Mouse (Mus musculus): ENCODE data around the gene Rxfp2. TPM values are rescaled to one million over a fixed set of nuclear protein-coding genes. Genes with fewer than 3 reads are reported as not detected.

The Rxfp2 gene
- polyA plus RNA-seq, 1 experiment from 2014 or later: 0.34 TPM

- H3K9ac ChIP-seq: no peak overlapping the region
- no peaks in the 10 kb centered on the region for H3K36me3 ChIP-seq
- no peaks in the 10 kb centered on the region for H3K4me1 ChIP-seq (replicated peaks)
- H3K27me3 ChIP-seq: no peaks in the 10 kb centered on the region
- no peak for ATAC-seq (ENCODE audit: low FRiP score, low read depth)
- WGBS: 56% methylated on average over 7 of the region's 7 CpGs
- no peaks in the 10 kb centered on the region for H3K9me3 ChIP-seq
- H3K4me3 ChIP-seq: no peak overlapping the region
- H3K27ac ChIP-seq (replicated peaks): no peak overlapping the region
- H3K4me2 ChIP-seq: no peak overlapping the region
Observed at GRCm38 (mm10) chr5:150049946-150050345, 31.5 kb downstream of the Rxfp2 start.

- Histone ChIP-seq H3K4me1 (replicated peaks) (no peaks in the 10 kb centered on the region), H3K36me3 (no peaks in the 10 kb centered on the region), H3K4me3 (no peak overlapping the region), H3K9me3 (no peaks in the 10 kb centered on the region), H3K27me3 (no peaks in the 10 kb centered on the region), H3K4me2 (no peak overlapping the region), H3K27ac (replicated peaks) (no peak overlapping the region), H3K9ac (no peak overlapping the region)
- WGBS: 51% methylated on average over 5 of the region's 5 CpGs
- ATAC-seq (ENCODE audit: low FRiP score, low read depth): no peak
Observed at GRCm38 (mm10) chr5:150051828-150052227, 33.4 kb downstream of the Rxfp2 start.

GRCm38 (mm10) chr5:150053294-150053693, 34.8 kb downstream of the Rxfp2 start:
- no peak overlapping the region for H3K4me2 ChIP-seq
- no peaks in the 10 kb centered on the region for H3K4me1 ChIP-seq (replicated peaks)
- no peaks in the 10 kb centered on the region for H3K9me3 ChIP-seq
- ATAC-seq (ENCODE audit: low FRiP score, low read depth): no peak
- H3K27me3 ChIP-seq: no peaks in the 10 kb centered on the region
- no peaks in the 10 kb centered on the region for H3K36me3 ChIP-seq
- H3K27ac ChIP-seq (replicated peaks): no peak overlapping the region
- H3K4me3 ChIP-seq: no peak overlapping the region
- 93% methylated on average over 4 of the region's 4 CpGs for WGBS
- no peak overlapping the region for H3K9ac ChIP-seq

GRCm38 (mm10) chr5:150053956-150054355, 35.5 kb downstream of the Rxfp2 start:
- no peaks in the 10 kb centered on the region for H3K36me3 ChIP-seq
- no peak overlapping the region for H3K4me2 ChIP-seq
- H3K4me1 ChIP-seq (replicated peaks): no peaks in the 10 kb centered on the region
- WGBS: 91% methylated on average over 7 of the region's 7 CpGs
- H3K9ac ChIP-seq: no peak overlapping the region
- no peak overlapping the region for H3K4me3 ChIP-seq
- no peak overlapping the region for H3K27ac ChIP-seq (replicated peaks)
- no peaks in the 10 kb centered on the region for H3K27me3 ChIP-seq
- no peaks in the 10 kb centered on the region for H3K9me3 ChIP-seq
- ATAC-seq (ENCODE audit: low FRiP score, low read depth): no peak

GRCm38 (mm10) chr5:150055322-150055721, 36.8 kb downstream of the Rxfp2 start:
- H3K9ac ChIP-seq: no peak overlapping the region
- H3K36me3 ChIP-seq: no peaks in the 10 kb centered on the region
- ATAC-seq (ENCODE audit: low FRiP score, low read depth): no peak
- H3K4me3 ChIP-seq: no peak overlapping the region
- no peaks in the 10 kb centered on the region for H3K9me3 ChIP-seq
- 94% methylated on average over 1 of the region's 1 CpGs for WGBS
- H3K4me2 ChIP-seq: no peak overlapping the region
- H3K27ac ChIP-seq (replicated peaks): no peak overlapping the region
- no peaks in the 10 kb centered on the region for H3K27me3 ChIP-seq
- H3K4me1 ChIP-seq (replicated peaks): no peaks in the 10 kb centered on the region

- WGBS: 66% methylated on average over 5 of the region's 5 CpGs
- no peak overlapping the region for H3K4me3 ChIP-seq
- H3K4me1 ChIP-seq (replicated peaks): no peaks in the 10 kb centered on the region
- no peak overlapping the region for H3K27ac ChIP-seq (replicated peaks)
- no peak overlapping the region for H3K4me2 ChIP-seq
- no peaks in the 10 kb centered on the region for H3K36me3 ChIP-seq
- no peak overlapping the region for H3K9ac ChIP-seq
- H3K27me3 ChIP-seq: no peaks in the 10 kb centered on the region
- no peak for ATAC-seq (ENCODE audit: low FRiP score, low read depth)
- H3K9me3 ChIP-seq: no peaks in the 10 kb centered on the region
Observed at GRCm38 (mm10) chr5:150056056-150056455, 37.6 kb downstream of the Rxfp2 start.

DNA sequence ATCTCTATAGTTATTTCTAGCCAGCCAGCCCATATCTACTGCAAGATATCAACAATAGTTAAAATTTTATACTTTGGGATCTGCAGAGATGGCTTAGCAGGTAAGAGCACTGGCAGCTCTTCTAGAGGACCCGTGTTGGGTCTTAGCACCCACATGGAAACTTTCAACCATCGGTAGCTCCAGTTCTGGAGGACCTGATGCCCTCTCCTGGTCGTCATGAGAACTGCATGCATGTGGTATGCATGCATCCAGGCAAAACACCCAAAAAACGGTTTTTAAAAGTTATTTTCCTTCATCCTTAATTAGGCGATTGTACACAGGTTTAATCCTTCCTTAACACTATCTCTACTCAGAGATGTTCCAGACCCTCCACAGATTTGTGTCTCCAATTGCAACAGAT, 40.4 kb downstream of the Rxfp2 start:
- whole genome bisulfite sequencing: 79% methylated on average over 5 of the region's 5 CpGs
- no peaks in the 10 kb centered on the region for H3K9me3 ChIP-seq
- no peak overlapping the region for H3K4me3 ChIP-seq
- no peak overlapping the region for H3K27ac ChIP-seq (replicated peaks)
- no peaks in the 10 kb centered on the region for H3K27me3 ChIP-seq
- H3K4me2 ChIP-seq: no peak overlapping the region
- no peaks in the 10 kb centered on the region for H3K36me3 ChIP-seq
- H3K9ac ChIP-seq: no peak overlapping the region
- no peak for ATAC-seq (ENCODE audit: low FRiP score, low read depth)
- H3K4me1 ChIP-seq (replicated peaks): no peaks in the 10 kb centered on the region

- no peak overlapping the region for H3K27ac ChIP-seq (replicated peaks)
- H3K9me3 ChIP-seq: no peaks in the 10 kb centered on the region
- no peaks in the 10 kb centered on the region for H3K36me3 ChIP-seq
- H3K4me2 ChIP-seq: no peak overlapping the region
- H3K27me3 ChIP-seq: no peaks in the 10 kb centered on the region
- H3K9ac ChIP-seq: no peak overlapping the region
- no peaks in the 10 kb centered on the region for H3K4me1 ChIP-seq (replicated peaks)
- ATAC-seq (ENCODE audit: low FRiP score, low read depth): no peak
- 88% methylated on average over 9 of the region's 9 CpGs for WGBS
- no peak overlapping the region for H3K4me3 ChIP-seq
Observed at GRCm38 (mm10) chr5:150059466-150059865, 41.0 kb downstream of the Rxfp2 start.

DNA sequence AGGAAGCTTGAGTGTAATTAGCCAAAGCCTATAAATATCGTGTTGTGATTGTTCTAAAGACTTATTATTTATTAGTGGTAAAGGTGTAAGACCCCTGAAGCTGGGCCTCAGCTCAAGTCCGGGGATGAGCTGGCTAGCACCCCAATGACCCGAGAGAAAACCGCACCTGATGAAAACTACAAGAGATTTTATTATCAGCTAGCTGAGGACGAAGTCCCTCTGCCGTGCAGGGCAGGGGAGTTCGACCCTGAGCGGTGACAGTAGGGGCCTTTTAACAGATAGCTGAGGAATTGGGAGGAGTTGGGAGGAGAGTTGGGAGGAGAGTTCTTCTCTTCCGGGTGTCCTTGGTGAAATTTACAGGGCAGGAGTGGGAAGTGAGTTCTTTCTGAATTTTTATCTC, 42.6 kb downstream of the Rxfp2 start:
- Histone ChIP-seq H3K9ac (no peak overlapping the region), H3K4me3 (no peak overlapping the region), H3K36me3 (no peaks in the 10 kb centered on the region), H3K27ac (replicated peaks) (no peak overlapping the region), H3K4me2 (no peak overlapping the region), H3K4me1 (replicated peaks) (no peaks in the 10 kb centered on the region), H3K9me3 (no peaks in the 10 kb centered on the region), H3K27me3 (no peaks in the 10 kb centered on the region)
- no peak for ATAC-seq (ENCODE audit: low FRiP score, low read depth)
- 92% methylated on average over 9 of the region's 9 CpGs for WGBS

DNA sequence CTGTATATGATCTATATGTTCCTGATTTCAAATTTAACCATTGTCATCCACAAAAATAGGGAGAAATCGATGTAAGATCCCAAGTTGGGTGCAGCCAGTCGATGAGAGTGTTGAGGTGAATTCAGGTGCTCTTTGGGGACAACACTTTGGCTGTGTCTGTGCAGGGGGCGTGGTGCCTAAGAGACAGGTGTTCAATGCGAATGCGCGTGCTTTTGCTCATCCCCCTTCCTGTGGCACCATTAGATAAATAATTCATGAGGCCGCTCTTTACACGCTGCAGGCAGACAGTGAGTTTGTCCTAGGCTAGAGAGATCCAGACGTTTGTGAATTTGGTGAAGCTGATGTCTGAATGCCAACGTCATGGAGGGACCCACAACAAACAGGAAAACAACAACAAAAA, 45.8 kb downstream of the Rxfp2 start:
- WGBS: 53% methylated on average over 10 of the region's 10 CpGs
- no peaks in the 10 kb centered on the region for H3K9me3 ChIP-seq
- ATAC-seq (ENCODE audit: low FRiP score, low read depth): no peak

GRCm38 (mm10) chr5:150070086-150070485, 51.6 kb downstream of the Rxfp2 start:
- Histone ChIP-seq H3K27me3 (no peaks in the 10 kb centered on the region), H3K9me3 (no peaks in the 10 kb centered on the region), H3K4me1 (replicated peaks) (no peaks in the 10 kb centered on the region), H3K36me3 (no peaks in the 10 kb centered on the region), H3K4me3 (no peak overlapping the region), H3K4me2 (peak overlapping the region; percentile 43), H3K9ac (no peak overlapping the region), H3K27ac (replicated peaks) (no peak overlapping the region)
- peak; percentile 75; the same call in 1 of the 2 replicates for ATAC-seq (ENCODE audit: low FRiP score, low read depth)
- WGBS: 21% methylated on average over 10 of the region's 10 CpGs

More for the DNA sequence above, 45.8 kb downstream of the Rxfp2 start:
- no peaks in the 10 kb centered on the region for H3K36me3 ChIP-seq
- H3K27ac ChIP-seq (replicated peaks): no peak overlapping the region
- no peaks in the 10 kb centered on the region for H3K27me3 ChIP-seq
- no peaks in the 10 kb centered on the region for H3K4me1 ChIP-seq (replicated peaks)
- no peak overlapping the region for H3K4me3 ChIP-seq
- H3K9ac ChIP-seq: no peak overlapping the region
- no peak overlapping the region for H3K4me2 ChIP-seq

DNA sequence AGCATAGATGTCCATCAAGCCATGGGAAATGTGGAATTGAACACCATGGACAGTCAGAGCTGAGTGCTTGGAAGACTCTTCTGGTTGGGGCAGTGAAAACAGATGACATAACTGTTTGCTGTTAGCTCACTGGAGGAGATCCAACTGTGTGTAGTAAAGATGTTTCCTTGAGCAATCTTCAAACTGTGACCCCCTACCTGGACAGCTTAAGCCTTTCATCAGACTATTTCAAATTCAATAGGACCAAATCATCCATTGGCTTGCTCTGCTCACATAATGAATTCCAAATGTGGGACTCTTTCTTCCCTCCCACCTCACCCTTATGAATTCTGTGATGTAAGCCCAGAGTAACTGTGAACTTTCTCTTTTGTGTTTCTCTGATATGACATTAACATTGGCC, 53.3 kb downstream of the Rxfp2 start:
- H3K4me3 ChIP-seq: no peak overlapping the region
- no peak overlapping the region for H3K27ac ChIP-seq (replicated peaks)
- no peaks in the 10 kb centered on the region for H3K9me3 ChIP-seq
- H3K36me3 ChIP-seq: no peaks in the 10 kb centered on the region
- no peaks in the 10 kb centered on the region for H3K27me3 ChIP-seq
- H3K9ac ChIP-seq: no peak overlapping the region
- no peaks in the 10 kb centered on the region for H3K4me1 ChIP-seq (replicated peaks)
- ATAC-seq (ENCODE audit: low FRiP score, low read depth): no peak
- no peak overlapping the region for H3K4me2 ChIP-seq

All from hindbrain, embryonic 15.5 days (tissue).